21 mouse cellular contexts compared by ENCODE assay signal in the genomic region with DNA sequence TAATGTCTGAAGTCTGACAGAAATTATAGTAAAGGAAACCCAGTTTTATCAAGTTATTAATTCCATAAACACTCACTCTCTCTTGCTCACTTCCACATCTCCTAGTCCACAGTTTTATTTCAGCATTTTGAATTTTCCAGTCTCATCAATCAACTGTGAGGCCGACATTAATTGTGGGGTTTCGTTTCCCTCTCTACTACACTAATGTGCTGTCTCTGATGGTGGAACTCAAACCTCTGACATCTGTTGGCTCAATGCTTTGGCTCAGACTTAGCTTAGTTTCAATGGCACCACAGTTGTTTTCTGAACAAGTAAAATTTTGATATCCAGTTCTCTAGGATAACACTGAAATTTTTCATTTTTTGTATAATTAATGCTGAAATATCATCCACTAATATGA.
DNase-seq lines count a peak whose midpoint lies in the region; ATAC-seq lines count a peak whose summit lies in the region.
"Had no signal": no experiment of that assay in that cellular context is flagged by ENCODE, and none has a peak within 500 bp of the region (broad histone marks: within the 10 kb centered on the region; RNA-seq: fewer than 3 reads in every experiment).

No protein-coding gene starts in this region.

- 34% methylated on average over 2 of the region's 2 CpGs for WGBS in lung, embryonic 16.5 days

- H3K4me3 ChIP-seq in lung, embryonic 16.5 days (ENCODE audit: low read length): no peak overlapping the region
- H3K4me3 ChIP-seq: embryonic facial prominence, embryonic 13.5 days; embryonic facial prominence, embryonic 15.5 days; forebrain, embryonic 10.5 days; forebrain, embryonic 12.5 days had no signal

- no peak overlapping the region for H3K27ac ChIP-seq in lung, embryonic 16.5 days (ENCODE audit: low read length)
- H3K27ac ChIP-seq: embryonic facial prominence, embryonic 13.5 days; embryonic facial prominence, embryonic 15.5 days; forebrain, embryonic 10.5 days; forebrain, embryonic 12.5 days had no signal

- H3K36me3 ChIP-seq in lung, embryonic 16.5 days (ENCODE audit: control insufficient read depth, insufficient read depth, low read length): no peaks in the 10 kb centered on the region
- H3K36me3 ChIP-seq: embryonic facial prominence, embryonic 13.5 days; embryonic facial prominence, embryonic 15.5 days; forebrain, embryonic 10.5 days; forebrain, embryonic 12.5 days had no signal

- no peak for DNase-seq in lung, postnatal 25 days (ENCODE audit: low spot score)
- peak; percentile 46 for DNase-seq in fibroblast of lung, adult 2 months (ENCODE audit: low read depth)
- DNase-seq in left cerebral cortex, adult 9 months (ENCODE audit: low spot score in 2 of 2): no peak
- DNase-seq in thymus, postnatal 25 days: no peak
- DNase-seq: adrenal gland, adult 2 months; adrenal gland, postnatal 10 days; adrenal gland, postnatal 25 days; cerebellum, adult 11 months; cerebellum, adult 18-20 months; cerebellum, adult 8-10 months; cerebellum, adult 9-11 months; cerebellum, postnatal 14 days; cerebellum, postnatal 36 days; embryo, embryonic 11 days had no signal

- no peaks in the 10 kb centered on the region for H3K27me3 ChIP-seq in lung, embryonic 16.5 days (ENCODE audit: control insufficient read depth, insufficient read depth, low read depth, low read length)
- H3K27me3 ChIP-seq: embryonic facial prominence, embryonic 13.5 days; embryonic facial prominence, embryonic 15.5 days; forebrain, embryonic 12.5 days had no signal

- H3K9ac ChIP-seq in lung, embryonic 16.5 days (ENCODE audit: low read length): no peak overlapping the region
- H3K9ac ChIP-seq: embryonic facial prominence, embryonic 13.5 days; embryonic facial prominence, embryonic 15.5 days; forebrain, embryonic 12.5 days had no signal

- no peak overlapping the region for H3K4me2 ChIP-seq in lung, embryonic 16.5 days (ENCODE audit: low read depth, low read length)
- H3K4me2 ChIP-seq: embryonic facial prominence, embryonic 13.5 days; embryonic facial prominence, embryonic 15.5 days; forebrain, embryonic 12.5 days had no signal

- H3K9me3 ChIP-seq in lung, embryonic 16.5 days (ENCODE audit: control insufficient read depth, low read length): no peaks in the 10 kb centered on the region
- H3K9me3 ChIP-seq: embryonic facial prominence, embryonic 13.5 days; embryonic facial prominence, embryonic 15.5 days; forebrain, embryonic 10.5 days; forebrain, embryonic 12.5 days had no signal

- no peaks in the 10 kb centered on the region for H3K4me1 ChIP-seq in lung, embryonic 16.5 days (replicated peaks; ENCODE audit: control insufficient read depth, insufficient read depth, low read length)
- H3K4me1 ChIP-seq: embryonic facial prominence, embryonic 13.5 days; embryonic facial prominence, embryonic 15.5 days; forebrain, embryonic 10.5 days; forebrain, embryonic 12.5 days had no signal

- ATAC-seq in lung, embryonic 16.5 days (ENCODE audit: low read depth): peak; percentile 36; the same call in 1 of the 2 replicates
- ATAC-seq: forebrain, embryonic 14.5 days; forebrain, embryonic 16.5 days had no signal
